Mouse (Mus musculus) kidney, embryonic 15.5 days (tissue): ENCODE measurements around the gene Filip1. TPM values are rescaled to one million over a fixed set of nuclear protein-coding genes. Genes with fewer than 3 reads are reported as not detected.

Experiments
- ATAC-seq: fragments of 200-750 bp; cut with Nextera tagmentation; replicated peaks from 2 replicates; pipeline ENCODE4 v1.8.0; 2017; ENCODE audit warnings: moderate TSS enrichment; ENCODE audit not compliant: low FRiP score
- H3K27ac ChIP-seq: fragments of 300-500 bp; sonication (generic); 2 replicates; pipeline ENCODE4 v1.5.1; 2015; ENCODE audit warnings: mild to moderate bottlenecking, inconsistent platforms
- H3K27me3 ChIP-seq: fragments of 300-500 bp; sonication (generic); 2 replicates; pipeline ENCODE4 v1.6.1; 2015; ENCODE audit warnings: inconsistent platforms
- H3K36me3 ChIP-seq: fragments of 300-500 bp; sonication (generic); 2 replicates; pipeline ENCODE4 v1.6.1; 2015; ENCODE audit warnings: inconsistent platforms
- H3K4me1 ChIP-seq: fragments of 300-500 bp; sonication (generic); 2 replicates; pipeline ENCODE4 v1.6.1; 2015; ENCODE audit warnings: inconsistent platforms
- H3K4me2 ChIP-seq: fragments of 300-500 bp; sonication (generic); 2 replicates; pipeline ENCODE4 v1.6.1; 2015; ENCODE audit warnings: moderate library complexity, mild to moderate bottlenecking, inconsistent platforms
- H3K4me3 ChIP-seq: fragments of 300-500 bp; sonication (generic); replicated peaks from 2 replicates; pipeline ENCODE4 v1.5.1; 2015; ENCODE audit warnings: mild to moderate bottlenecking, inconsistent platforms
- H3K9ac ChIP-seq: fragments of 300-500 bp; sonication (generic); 2 replicates; pipeline ENCODE4 v1.6.1; 2015; ENCODE audit warnings: mild to moderate bottlenecking, inconsistent platforms
- H3K9me3 ChIP-seq: fragments of 300-500 bp; sonication (generic); replicated peaks from 2 replicates; pipeline ENCODE4 v1.6.1; 2016; ENCODE audit warnings: inconsistent platforms
- WGBS: fragments of 180-500 bp; shearing (Covaris S2); methylation state at CpG from one replicate; pipeline ENCODE4 v1.1.7; 2015; ENCODE audit warnings: mixed read lengths; 5-methylcytosine and 5-hydroxymethylcytosine counted together
- polyA plus RNA-seq: library from polyadenylated mRNA; unstranded; fragments of >200 nt; fragmentation: Nextera tagmentation; extraction: Ambion mirVana; gene quantifications from 2 replicates; pipeline ENCODE4 v1.2.1, GENCODE M21; 2015

The Filip1 gene
- polyA plus RNA-seq, 1 experiment from 2014 or later, result 6.5 TPM

- 0 out of 2 replicates have a peak, but pooled peaks cover 3% of the 10 kb centered on the region for H3K4me1 ChIP-seq
- ATAC-seq, result 0 out of 2 replicates have a peak, but pooled peaks have one; percentile 15
- no peaks in the 10 kb centered on the region for H3K27me3 ChIP-seq
- no peak overlapping the region for H3K9ac ChIP-seq
- no peak overlapping the region for H3K27ac ChIP-seq
- H3K36me3 ChIP-seq, result no peaks in the 10 kb centered on the region
- H3K4me2 ChIP-seq, result no peak overlapping the region
- no peak overlapping the region for H3K4me3 ChIP-seq
- H3K9me3 ChIP-seq, result no peaks in the 10 kb centered on the region
- WGBS, result 63% methylated on average over 1 of the region's 1 CpGs
Measured at GRCm38 (mm10) chr9:80021648-80022047, 9.0 kb upstream of the Filip1 start.

- 63% methylated on average over 3 of the region's 3 CpGs for WGBS
- Histone ChIP-seq H3K27ac (no peak overlapping the region), H3K4me1 (no peaks in the 10 kb centered on the region), H3K9me3 (no peaks in the 10 kb centered on the region), H3K4me2 (no peak overlapping the region), H3K4me3 (no peak overlapping the region), H3K9ac (no peak overlapping the region), H3K27me3 (no peaks in the 10 kb centered on the region), H3K36me3 (no peaks in the 10 kb centered on the region)
- ATAC-seq, result no peak
Measured at GRCm38 (mm10) chr9:80020429-80020828, 7.8 kb upstream of the Filip1 start.

- Histone ChIP-seq H3K9ac (no peak overlapping the region), H3K4me1 (no peaks in the 10 kb centered on the region), H3K27me3 (no peaks in the 10 kb centered on the region), H3K4me3 (no peak overlapping the region), H3K36me3 (no peaks in the 10 kb centered on the region), H3K9me3 (no peaks in the 10 kb centered on the region), H3K27ac (no peak overlapping the region), H3K4me2 (no peak overlapping the region)
- no peak for ATAC-seq
- 88% methylated on average over 13 of the region's 13 CpGs for WGBS
Measured at GRCm38 (mm10) chr9:80012016-80012415, 635 bp downstream of the Filip1 start.

DNA sequence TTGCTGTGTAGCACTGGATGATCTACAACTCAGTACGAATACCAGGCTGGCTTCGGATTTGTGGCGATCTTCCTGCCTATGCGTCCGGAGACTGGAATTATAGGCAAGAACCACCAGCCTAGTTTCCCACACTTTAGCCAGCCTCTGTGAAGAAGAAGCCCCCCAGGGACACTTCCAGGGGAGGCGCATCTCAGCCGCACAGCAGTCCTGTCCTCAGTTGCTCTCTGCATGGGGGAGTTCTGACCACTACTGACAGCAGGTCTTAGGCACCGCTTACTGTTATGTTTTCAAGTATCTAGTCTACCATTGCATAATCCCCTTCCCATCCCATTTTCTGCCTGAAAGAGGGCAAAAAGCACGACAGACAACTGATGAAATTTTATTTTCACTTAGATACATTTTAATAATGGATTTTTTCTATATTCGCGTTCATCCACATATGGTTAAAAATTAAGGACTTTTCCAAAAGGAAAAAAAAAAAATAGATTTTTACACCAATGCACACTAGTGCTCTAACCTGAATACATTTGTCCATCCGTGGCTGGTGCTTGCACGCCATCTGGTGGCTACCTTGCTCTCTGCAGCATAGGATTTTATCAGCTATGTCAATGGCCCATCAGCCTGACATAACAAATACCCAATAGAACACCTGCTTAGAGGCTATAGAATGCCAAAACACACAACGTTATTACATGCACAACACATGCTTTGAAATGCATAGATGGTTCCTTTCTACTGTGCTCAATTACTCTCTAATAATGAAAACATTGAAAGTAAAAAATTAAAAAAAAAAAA is 10.1 kb downstream of the Filip1 start:
- no peaks in the 10 kb centered on the region for H3K9me3 ChIP-seq
- no peak overlapping the region for H3K27ac ChIP-seq
- ATAC-seq, result 0 out of 2 replicates have a peak, but pooled peaks have one; percentile 67
- no peaks in the 10 kb centered on the region for H3K36me3 ChIP-seq
- WGBS, result 48% methylated on average over 14 of the region's 14 CpGs
- no peak overlapping the region for H3K4me3 ChIP-seq
- H3K27me3 ChIP-seq, result no peaks in the 10 kb centered on the region
- H3K4me1 ChIP-seq, result no peaks in the 10 kb centered on the region
- no peak overlapping the region for H3K4me2 ChIP-seq
- no peak overlapping the region for H3K9ac ChIP-seq

- ATAC-seq, result no peak
- no peak overlapping the region for H3K27ac ChIP-seq
- no peak overlapping the region for H3K9ac ChIP-seq
- no peaks in the 10 kb centered on the region for H3K36me3 ChIP-seq
- WGBS, result 82% methylated on average over 6 of the region's 6 CpGs
- H3K27me3 ChIP-seq, result no peaks in the 10 kb centered on the region
- no peaks in the 10 kb centered on the region for H3K4me1 ChIP-seq
- H3K4me3 ChIP-seq, result no peak overlapping the region
- no peak overlapping the region for H3K4me2 ChIP-seq
- no peaks in the 10 kb centered on the region for H3K9me3 ChIP-seq
Measured at GRCm38 (mm10) chr9:79997282-79997681, 15.4 kb downstream of the Filip1 start.

DNA sequence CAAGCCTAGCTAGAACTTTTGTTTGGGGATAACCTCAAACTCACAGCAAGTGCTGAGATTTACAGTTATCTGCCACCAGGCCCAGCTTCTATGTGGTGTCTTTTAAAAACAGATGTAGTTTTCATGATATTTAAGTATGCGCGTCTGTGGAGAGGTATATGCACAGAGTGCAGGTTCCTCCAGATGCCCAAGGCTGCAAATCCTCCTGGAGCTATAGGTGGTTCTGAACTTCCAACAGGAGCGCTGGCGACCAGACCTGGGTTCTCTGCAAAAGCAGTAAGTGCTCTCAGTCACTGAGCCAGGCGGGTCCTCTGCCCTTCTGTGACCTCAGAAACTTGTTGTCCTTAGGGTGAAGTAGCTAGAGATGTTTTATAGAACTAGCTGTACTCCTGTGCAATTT is 18.4 kb downstream of the Filip1 start:
- Histone ChIP-seq H3K9me3 (no peaks in the 10 kb centered on the region), H3K9ac (no peak overlapping the region), H3K4me1 (no peaks in the 10 kb centered on the region), H3K27me3 (no peaks in the 10 kb centered on the region), H3K27ac (no peak overlapping the region), H3K4me3 (no peak overlapping the region), H3K4me2 (no peak overlapping the region), H3K36me3 (no peaks in the 10 kb centered on the region)
- no peak for ATAC-seq
- WGBS, result 87% methylated on average over 5 of the region's 5 CpGs

DNA sequence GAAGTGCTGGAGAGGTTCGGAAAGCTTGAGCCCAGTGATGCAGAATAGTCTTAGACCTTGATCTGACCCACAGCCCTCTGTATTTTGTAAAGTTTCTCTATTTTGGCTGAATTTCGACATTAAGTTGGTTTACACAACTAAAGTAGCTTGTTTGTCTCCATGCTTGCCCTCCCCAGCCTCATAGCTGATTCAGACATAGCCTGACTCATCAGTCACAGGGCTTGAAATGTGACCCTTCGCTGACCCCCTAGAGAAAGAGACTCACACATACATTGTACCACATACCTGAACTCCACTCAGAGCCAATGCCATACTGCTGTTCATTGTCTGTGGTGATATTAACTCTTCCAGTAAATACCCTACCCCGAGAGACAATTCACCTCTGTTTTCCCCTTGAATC is 19.6 kb downstream of the Filip1 start:
- Histone ChIP-seq H3K9me3 (no peaks in the 10 kb centered on the region), H3K4me1 (no peaks in the 10 kb centered on the region), H3K4me3 (no peak overlapping the region), H3K9ac (no peak overlapping the region), H3K36me3 (no peaks in the 10 kb centered on the region), H3K4me2 (no peak overlapping the region), H3K27me3 (no peaks in the 10 kb centered on the region), H3K27ac (no peak overlapping the region)
- 86% methylated on average over 4 of the region's 4 CpGs for WGBS
- ATAC-seq, result no peak

DNA sequence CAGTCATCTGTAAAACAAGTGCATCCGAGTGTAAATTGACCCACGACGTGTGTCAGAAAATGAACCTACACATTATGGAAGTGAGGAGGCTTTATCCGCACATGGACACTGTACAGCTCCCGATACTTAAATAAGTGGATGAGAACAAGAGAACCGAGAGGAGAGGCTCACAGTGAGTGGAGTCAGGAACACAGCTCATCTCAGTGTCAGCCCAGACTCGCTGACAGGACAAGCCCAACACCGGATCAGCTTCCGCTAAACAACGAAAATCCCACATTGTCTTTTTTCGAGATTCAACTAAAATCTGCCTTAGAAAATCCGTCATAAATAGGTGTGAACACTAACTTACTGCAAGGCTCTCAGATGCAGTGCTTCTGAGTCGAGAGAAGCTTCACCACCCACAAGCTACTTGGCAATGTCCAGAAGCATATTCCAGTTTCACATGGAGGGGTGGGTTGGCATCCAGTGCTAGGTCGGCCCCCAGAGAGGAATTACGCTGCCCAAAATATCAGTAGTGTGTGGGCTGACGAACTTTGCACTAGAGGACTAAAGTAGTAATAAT is 22.1 kb downstream of the Filip1 start:
- 78% methylated on average over 16 of the region's 16 CpGs for WGBS
- ATAC-seq, result no peak

GRCm38 (mm10) chr9:79989703-79990102 is 22.9 kb downstream of the Filip1 start:
- H3K9ac ChIP-seq, result no peak overlapping the region
- WGBS, result 81% methylated on average over 1 of the region's 1 CpGs
- no peak for ATAC-seq

More for the DNA sequence above, 22.1 kb downstream of the Filip1 start:
- no peak overlapping the region for H3K4me2 ChIP-seq
- H3K36me3 ChIP-seq, result no peaks in the 10 kb centered on the region
- no peak overlapping the region for H3K4me3 ChIP-seq
- no peak overlapping the region for H3K27ac ChIP-seq
- H3K4me1 ChIP-seq, result no peaks in the 10 kb centered on the region
- H3K9ac ChIP-seq, result no peak overlapping the region
- H3K9me3 ChIP-seq, result no peaks in the 10 kb centered on the region
- no peaks in the 10 kb centered on the region for H3K27me3 ChIP-seq

GRCm38 (mm10) chr9:79989061-79989460 is 23.6 kb downstream of the Filip1 start:
- H3K36me3 ChIP-seq, result no peaks in the 10 kb centered on the region
- no peak overlapping the region for H3K27ac ChIP-seq
- no peak overlapping the region for H3K4me3 ChIP-seq
- H3K27me3 ChIP-seq, result no peaks in the 10 kb centered on the region
- WGBS, result 88% methylated on average over 1 of the region's 1 CpGs
- H3K9me3 ChIP-seq, result no peaks in the 10 kb centered on the region
- no peak overlapping the region for H3K9ac ChIP-seq
- H3K4me2 ChIP-seq, result no peak overlapping the region
- no peaks in the 10 kb centered on the region for H3K4me1 ChIP-seq
- no peak for ATAC-seq

More at GRCm38 (mm10) chr9:79989703-79990102, 22.9 kb downstream of the Filip1 start:
- H3K4me1 ChIP-seq, result no peaks in the 10 kb centered on the region
- H3K4me3 ChIP-seq, result no peak overlapping the region
- H3K27me3 ChIP-seq, result no peaks in the 10 kb centered on the region
- no peak overlapping the region for H3K27ac ChIP-seq
- H3K4me2 ChIP-seq, result no peak overlapping the region
- H3K36me3 ChIP-seq, result no peaks in the 10 kb centered on the region
- no peaks in the 10 kb centered on the region for H3K9me3 ChIP-seq

DNA sequence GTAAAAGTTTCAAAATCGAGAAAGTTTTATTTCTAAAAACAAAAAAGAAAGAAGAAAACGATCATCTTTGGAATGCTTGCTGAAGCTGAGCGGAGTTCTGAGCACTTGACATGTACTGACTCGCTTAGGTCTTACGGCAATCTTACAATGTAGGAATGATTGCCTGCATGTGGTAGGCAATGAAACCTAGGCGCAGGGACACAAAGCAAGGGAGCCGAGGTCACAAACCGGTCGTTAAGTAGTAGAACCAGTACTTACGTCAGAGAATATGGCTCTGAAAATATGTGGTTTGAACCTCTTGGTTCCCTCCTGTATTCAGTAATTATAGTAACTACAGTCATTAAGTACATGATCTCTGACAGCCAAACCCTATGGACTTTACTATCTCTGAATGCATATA is 29.4 kb downstream of the Filip1 start:
- no peaks in the 10 kb centered on the region for H3K9me3 ChIP-seq
- H3K27me3 ChIP-seq, result no peaks in the 10 kb centered on the region
- no peak overlapping the region for H3K9ac ChIP-seq
- H3K4me3 ChIP-seq, result no peak overlapping the region
- no peaks in the 10 kb centered on the region for H3K4me1 ChIP-seq
- H3K4me2 ChIP-seq, result no peak overlapping the region
- WGBS, result 85% methylated on average over 10 of the region's 10 CpGs
- H3K36me3 ChIP-seq, result no peaks in the 10 kb centered on the region
- no peak for ATAC-seq
- no peak overlapping the region for H3K27ac ChIP-seq

GRCm38 (mm10) chr9:79979274-79979673 is 33.4 kb downstream of the Filip1 start:
- ATAC-seq, result 0 out of 2 replicates have a peak, but pooled peaks have one; percentile 33
- Histone ChIP-seq H3K9me3 (no peaks in the 10 kb centered on the region), H3K27ac (no peak overlapping the region), H3K9ac (no peak overlapping the region), H3K4me2 (no peak overlapping the region), H3K36me3 (no peaks in the 10 kb centered on the region), H3K27me3 (no peaks in the 10 kb centered on the region), H3K4me1 (peaks cover 9% of the 10 kb centered on the region; the same call in 1 of the 2 replicates), H3K4me3 (no peak overlapping the region)
- WGBS, result 95% methylated on average over 2 of the region's 2 CpGs
